Mouse (Mus musculus) hindbrain, embryonic 11.5 days (tissue): ENCODE data around the gene Dst. TPM values are rescaled to one million over a fixed set of nuclear protein-coding genes. Genes with fewer than 3 reads are reported as not detected.
A peak's percentile ranks its signal among the peaks of the same experiment; 100 is the strongest.

ENCODE experiments used
- ATAC-seq: fragments of 200-750 bp; cut with Nextera tagmentation; 2 replicates; pipeline ENCODE4 v1.8.0; 2017; ENCODE audit warnings: mild to moderate bottlenecking, moderate TSS enrichment, moderate library complexity; ENCODE audit not compliant: low FRiP score
- DNase-seq: peaks from one replicate; pipeline ENCODE4 v3.0.0-alpha.2; 2015; ENCODE audit warnings: low spot score
- H3K27ac ChIP-seq: fragments of 300-500 bp; sonication (generic); 2 replicates; pipeline ENCODE4 v1.5.1; 2014; ENCODE audit warnings: mild to moderate bottlenecking, low read depth, low read length
- H3K27me3 ChIP-seq: fragments of 300-500 bp; sonication (generic); 2 replicates; pipeline ENCODE4 v1.6.1; 2014; ENCODE audit warnings: mild to moderate bottlenecking, low read length, moderate library complexity, mixed read lengths; ENCODE audit not compliant: control insufficient read depth, insufficient read depth
- H3K36me3 ChIP-seq: fragments of 300-500 bp; sonication (generic); 2 replicates; pipeline ENCODE4 v1.6.1; 2014; ENCODE audit warnings: mild to moderate bottlenecking, low read length, moderate library complexity, mixed read lengths; ENCODE audit not compliant: control insufficient read depth, insufficient read depth
- H3K4me1 ChIP-seq: fragments of 300-500 bp; sonication (generic); replicated peaks from 2 replicates; pipeline ENCODE4 v1.6.1; 2014; ENCODE audit warnings: low read length, mixed read lengths; ENCODE audit not compliant: control insufficient read depth, insufficient read depth
- H3K4me2 ChIP-seq: fragments of 300-500 bp; sonication (generic); replicated peaks from 2 replicates; pipeline ENCODE4 v1.6.1; 2014; ENCODE audit warnings: mild to moderate bottlenecking, low read depth, low read length
- H3K4me3 ChIP-seq: fragments of 300-500 bp; sonication (generic); 2 replicates; pipeline ENCODE4 v1.5.1; 2014; ENCODE audit warnings: low read depth, low read length
- H3K9ac ChIP-seq: fragments of 300-500 bp; sonication (generic); 2 replicates; pipeline ENCODE4 v1.6.1; 2014; ENCODE audit warnings: low read depth, low read length
- H3K9me3 ChIP-seq: fragments of 300-500 bp; sonication (generic); 2 replicates; pipeline ENCODE4 v1.6.1; 2016; ENCODE audit warnings: low read length; ENCODE audit not compliant: control insufficient read depth
- WGBS: fragments of 180-500 bp; shearing (Covaris S2); extraction: QIAGEN DNeasy Blood & Tissue Kit; methylation state at CpG from one replicate; pipeline ENCODE4 v1.1.7; 2014; 5-methylcytosine and 5-hydroxymethylcytosine counted together
- polyA plus RNA-seq: library from polyadenylated mRNA; unstranded; fragments of >200 nt; fragmentation: Nextera tagmentation; extraction: Ambion mirVana; gene quantifications from 2 replicates; pipeline ENCODE4 v1.2.1, GENCODE M21; 2014

The Dst gene
- polyA plus RNA-seq, 1 experiment from 2014 or later = 60.0 TPM

GRCm38 (mm10) chr1:34011821-34012271 lies 103.8 kb downstream of the Dst start:
- peak; percentile 58 for DNase-seq
- no peaks in the 10 kb centered on the region for H3K27me3 ChIP-seq
- H3K36me3 ChIP-seq = no peaks in the 10 kb centered on the region
- H3K4me1 ChIP-seq = peaks cover 5% of the 10 kb centered on the region; the same call in 1 of the 2 replicates
- H3K4me2 ChIP-seq = peak overlapping the region; percentile 95
- H3K9ac ChIP-seq = peak overlapping the region; percentile 89
- peak overlapping the region; percentile 82 for H3K27ac ChIP-seq
- H3K4me3 ChIP-seq = peak overlapping the region; percentile 81
- no peaks in the 10 kb centered on the region for H3K9me3 ChIP-seq
- WGBS = 0% methylated on average over 16 of the region's 16 CpGs
- peak; percentile 68 for ATAC-seq

GRCm38 (mm10) chr1:34013490-34013889 lies 105.5 kb downstream of the Dst start:
- 82% methylated on average over 5 of the region's 5 CpGs for WGBS
- H3K4me2 ChIP-seq = no peak overlapping the region
- no peak for ATAC-seq

GRCm38 (mm10) chr1:34016780-34017179 lies 108.8 kb downstream of the Dst start:
- no peaks in the 10 kb centered on the region for H3K27me3 ChIP-seq
- no peaks in the 10 kb centered on the region for H3K36me3 ChIP-seq
- H3K9ac ChIP-seq = no peak overlapping the region
- ATAC-seq = no peak
- H3K9me3 ChIP-seq = no peaks in the 10 kb centered on the region
- H3K4me2 ChIP-seq = no peak overlapping the region
- no peak overlapping the region for H3K4me3 ChIP-seq
- no peak overlapping the region for H3K27ac ChIP-seq
- 66% methylated on average over 15 of the region's 15 CpGs for WGBS
- H3K4me1 ChIP-seq = no peaks in the 10 kb centered on the region
- no peak for DNase-seq

More at GRCm38 (mm10) chr1:34013490-34013889, 105.5 kb downstream of the Dst start:
- no peaks in the 10 kb centered on the region for H3K9me3 ChIP-seq
- no peaks in the 10 kb centered on the region for H3K4me1 ChIP-seq
- H3K27ac ChIP-seq = no peak overlapping the region
- no peak overlapping the region for H3K9ac ChIP-seq
- H3K27me3 ChIP-seq = no peaks in the 10 kb centered on the region
- DNase-seq = no peak
- H3K36me3 ChIP-seq = no peaks in the 10 kb centered on the region
- no peak overlapping the region for H3K4me3 ChIP-seq

- ATAC-seq (no peak), DNase-seq (no peak)
- WGBS = 87% methylated on average over 4 of the region's 4 CpGs
- Histone ChIP-seq H3K36me3 (no peaks in the 10 kb centered on the region), H3K4me3 (no peak overlapping the region), H3K27me3 (no peaks in the 10 kb centered on the region), H3K4me1 (no peaks in the 10 kb centered on the region), H3K4me2 (no peak overlapping the region), H3K27ac (no peak overlapping the region), H3K9me3 (no peaks in the 10 kb centered on the region), H3K9ac (no peak overlapping the region)
Measured at GRCm38 (mm10) chr1:34017323-34017722, 109.3 kb downstream of the Dst start.

GRCm38 (mm10) chr1:34020599-34020998 lies 112.6 kb downstream of the Dst start:
- ATAC-seq (no peak), DNase-seq (no peak)
- H3K9ac ChIP-seq = no peak overlapping the region
- no peaks in the 10 kb centered on the region for H3K4me1 ChIP-seq
- H3K27me3 ChIP-seq = no peaks in the 10 kb centered on the region
- no peak overlapping the region for H3K27ac ChIP-seq
- WGBS = 81% methylated on average over 6 of the region's 6 CpGs
- no peak overlapping the region for H3K4me3 ChIP-seq
- no peaks in the 10 kb centered on the region for H3K36me3 ChIP-seq
- no peaks in the 10 kb centered on the region for H3K9me3 ChIP-seq
- no peak overlapping the region for H3K4me2 ChIP-seq

- no peaks in the 10 kb centered on the region for H3K27me3 ChIP-seq
- 82% methylated on average over 2 of the region's 2 CpGs for WGBS
- no peaks in the 10 kb centered on the region for H3K9me3 ChIP-seq
- H3K27ac ChIP-seq = no peak overlapping the region
- H3K4me3 ChIP-seq = no peak overlapping the region
- no peaks in the 10 kb centered on the region for H3K4me1 ChIP-seq
- ATAC-seq (no peak), DNase-seq (no peak)
- no peaks in the 10 kb centered on the region for H3K36me3 ChIP-seq
- no peak overlapping the region for H3K9ac ChIP-seq
- no peak overlapping the region for H3K4me2 ChIP-seq
Measured at GRCm38 (mm10) chr1:34021574-34021973, 113.5 kb downstream of the Dst start.

GRCm38 (mm10) chr1:34023154-34023553 lies 115.1 kb downstream of the Dst start:
- ATAC-seq (no peak), DNase-seq (no peak)
- Histone ChIP-seq H3K9me3 (no peaks in the 10 kb centered on the region), H3K36me3 (no peaks in the 10 kb centered on the region), H3K27me3 (no peaks in the 10 kb centered on the region), H3K9ac (no peak overlapping the region), H3K4me1 (no peaks in the 10 kb centered on the region), H3K4me3 (no peak overlapping the region), H3K27ac (no peak overlapping the region), H3K4me2 (no peak overlapping the region)
- WGBS = 73% methylated on average over 9 of the region's 9 CpGs

GRCm38 (mm10) chr1:34025879-34026278 lies 117.9 kb downstream of the Dst start:
- no peak overlapping the region for H3K27ac ChIP-seq

GRCm38 (mm10) chr1:34028722-34029121 lies 120.7 kb downstream of the Dst start:
- no peaks in the 10 kb centered on the region for H3K4me1 ChIP-seq
- H3K9me3 ChIP-seq = no peaks in the 10 kb centered on the region
- H3K27ac ChIP-seq = no peak overlapping the region
- DNase-seq (no peak), ATAC-seq (no peak)
- 82% methylated on average over 5 of the region's 5 CpGs for WGBS
- no peak overlapping the region for H3K4me2 ChIP-seq
- no peaks in the 10 kb centered on the region for H3K36me3 ChIP-seq
- no peak overlapping the region for H3K9ac ChIP-seq
- no peaks in the 10 kb centered on the region for H3K27me3 ChIP-seq
- no peak overlapping the region for H3K4me3 ChIP-seq

More at GRCm38 (mm10) chr1:34025879-34026278, 117.9 kb downstream of the Dst start:
- 88% methylated on average over 6 of the region's 6 CpGs for WGBS
- no peaks in the 10 kb centered on the region for H3K4me1 ChIP-seq
- no peak overlapping the region for H3K4me2 ChIP-seq
- H3K9ac ChIP-seq = no peak overlapping the region
- H3K9me3 ChIP-seq = no peaks in the 10 kb centered on the region
- DNase-seq (no peak), ATAC-seq (no peak)
- H3K36me3 ChIP-seq = no peaks in the 10 kb centered on the region
- H3K4me3 ChIP-seq = no peak overlapping the region
- H3K27me3 ChIP-seq = no peaks in the 10 kb centered on the region
